Mouse (Mus musculus): ENCODE results near the gene Mrpl32. TPM values are rescaled to one million over a fixed set of nuclear protein-coding genes. Genes with fewer than 3 reads are reported as not detected.

Mrpl32 gene
- polyA plus RNA-seq, 1 experiment, result 26.6 TPM

GRCm38 (mm10) chr13:14580392-14580791, 32.6 kb downstream of the Mrpl32 start:
- no peak overlapping the region for H3K4me3 ChIP-seq (ENCODE audit: insufficient read depth, low read length)
- TF ChIP-seq CTCF (IDR thresholded peaks at IDR 0.05; ENCODE audit: extremely low read depth, insufficient read depth, low read length) (no peak), POLR2A (IDR thresholded peaks at IDR 0.05; ENCODE audit: extremely low read depth, insufficient read depth, low read length) (no peak)
- no peak overlapping the region for H3K27ac ChIP-seq (ENCODE audit: insufficient read depth, low read length)
- no peaks in the 10 kb centered on the region for H3K4me1 ChIP-seq (ENCODE audit: control insufficient read depth, insufficient read depth, low read length)

DNA sequence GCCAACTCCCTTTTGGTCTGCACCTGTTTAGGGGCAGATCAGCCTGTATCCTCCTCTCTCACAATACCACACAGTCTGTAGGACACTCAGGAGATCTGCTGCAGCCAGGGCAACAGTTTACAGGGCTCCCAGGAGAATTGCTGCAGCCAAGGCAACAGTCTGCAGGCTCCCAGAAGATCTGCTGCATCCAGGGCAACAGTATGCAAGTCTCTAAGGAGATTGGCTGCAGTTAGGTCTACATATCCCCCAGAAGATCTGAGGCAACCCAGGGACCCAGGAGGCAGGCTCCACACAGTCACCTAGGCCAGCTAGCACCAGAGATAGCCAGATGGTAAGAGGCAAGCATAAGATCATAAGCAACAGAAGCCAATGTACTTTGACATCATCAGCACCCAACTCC, 38.8 kb downstream of the Mrpl32 start:
- Histone ChIP-seq H3K4me1 (ENCODE audit: control insufficient read depth, insufficient read depth, low read length) (no peaks in the 10 kb centered on the region), H3K4me3 (ENCODE audit: insufficient read depth, low read length) (no peak overlapping the region), H3K27ac (ENCODE audit: insufficient read depth, low read length) (no peak overlapping the region)
- no peak for TF ChIP-seq CTCF (IDR thresholded peaks at IDR 0.05; ENCODE audit: extremely low read depth, insufficient read depth, low read length)
- TF ChIP-seq POLR2A (IDR thresholded peaks at IDR 0.05; ENCODE audit: extremely low read depth, insufficient read depth, low read length), result no peak

DNA sequence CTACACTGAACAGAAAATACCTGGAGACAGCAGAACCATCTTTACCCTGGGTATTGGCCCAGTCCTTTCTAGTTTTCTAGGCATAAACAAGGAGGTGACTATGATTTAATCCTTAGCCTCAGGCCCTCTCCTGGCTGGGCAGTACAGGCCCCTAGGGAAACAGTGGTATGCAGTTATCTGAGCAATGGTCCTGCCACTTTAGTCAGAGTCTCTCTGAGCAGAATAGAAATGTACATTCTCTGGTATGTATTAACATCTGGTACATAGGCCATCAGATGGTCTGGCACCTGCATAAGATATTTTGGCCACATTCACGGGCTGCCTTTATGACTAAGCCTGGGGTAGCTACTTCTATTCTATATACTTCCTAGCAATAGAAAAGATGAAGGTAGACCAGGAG, 51.6 kb downstream of the Mrpl32 start:
- TF ChIP-seq CTCF (IDR thresholded peaks at IDR 0.05; ENCODE audit: extremely low read depth, insufficient read depth, low read length) (no peak), POLR2A (IDR thresholded peaks at IDR 0.05; ENCODE audit: extremely low read depth, insufficient read depth, low read length) (no peak)
- H3K27ac ChIP-seq (ENCODE audit: insufficient read depth, low read length), result no peak overlapping the region
- no peak overlapping the region for H3K4me3 ChIP-seq (ENCODE audit: insufficient read depth, low read length)
- no peaks in the 10 kb centered on the region for H3K4me1 ChIP-seq (ENCODE audit: control insufficient read depth, insufficient read depth, low read length)

Other genes starting within 250 kb of the Mrpl32 start
- 36.8 and 37.9 TPM in 2 replicates for gene Hecw1, start 89.9 kb downstream of the Mrpl32 start, polyA plus RNA-seq (2012; rRNA removed)
- gene Psma2, start 75 bp upstream of the Mrpl32 start, polyA plus RNA-seq (2012; rRNA removed), result 62.5 and 69.9 TPM in 2 replicates
- gene AW209491, start 17.0 kb upstream of the Mrpl32 start, polyA plus RNA-seq (2012; rRNA removed), result 17.0 and 17.3 TPM in 2 replicates

Data from cortical plate, adult 2 months (tissue).